Mouse (Mus musculus) heart, embryonic 12.5 days (tissue): Measurements from ENCODE around the gene Ctla4. TPM values are rescaled to one million over a fixed set of nuclear protein-coding genes. Genes with fewer than 3 reads are reported as not detected.

ENCODE experiments used
- ATAC-seq: fragments of 200-750 bp; cut with Nextera tagmentation; 2 replicates; pipeline ENCODE4 v1.8.0; 2017; ENCODE audit warnings: moderate TSS enrichment, moderate library complexity; ENCODE audit not compliant: insufficient number of reproducible peaks, low FRiP score
- H3K27ac ChIP-seq: fragments of 300-500 bp; sonication (generic); 2 replicates; pipeline ENCODE4 v1.5.1; 2016; ENCODE audit warnings: mild to moderate bottlenecking, moderate library complexity; ENCODE audit not compliant: poor library complexity, severe bottlenecking
- H3K27me3 ChIP-seq: fragments of 300-500 bp; sonication (generic); replicated peaks from 2 replicates; pipeline ENCODE4 v1.6.1; 2016; ENCODE audit warnings: mild to moderate bottlenecking, moderate library complexity
- H3K36me3 ChIP-seq: fragments of 300-500 bp; sonication (generic); 2 replicates; pipeline ENCODE4 v1.6.1; 2016; ENCODE audit warnings: mild to moderate bottlenecking, moderate library complexity
- H3K4me1 ChIP-seq: fragments of 300-500 bp; sonication (generic); replicated peaks from 2 replicates; pipeline ENCODE4 v1.6.1; 2016; ENCODE audit warnings: mild to moderate bottlenecking
- H3K4me2 ChIP-seq: fragments of 300-500 bp; sonication (generic); 2 replicates; pipeline ENCODE4 v1.6.1; 2016; ENCODE audit warnings: mild to moderate bottlenecking, moderate library complexity
- H3K4me3 ChIP-seq: fragments of 300-500 bp; sonication (generic); 2 replicates; pipeline ENCODE4 v1.5.1; 2016; ENCODE audit warnings: mild to moderate bottlenecking
- H3K9ac ChIP-seq: fragments of 300-500 bp; sonication (generic); 2 replicates; pipeline ENCODE4 v1.6.1; 2016; ENCODE audit warnings: mild to moderate bottlenecking, moderate library complexity
- H3K9me3 ChIP-seq: fragments of 300-500 bp; sonication (generic); replicated peaks from 2 replicates; pipeline ENCODE4 v1.6.1; 2016; ENCODE audit warnings: mild to moderate bottlenecking, moderate library complexity
- WGBS: fragments of 180-500 bp; shearing (Covaris S2); methylation state at CpG from one replicate; pipeline ENCODE4 v1.1.7; 2016; 5-methylcytosine and 5-hydroxymethylcytosine counted together
- polyA plus RNA-seq: library from polyadenylated mRNA; unstranded; fragments of >200 nt; fragmentation: Nextera tagmentation; extraction: Ambion mirVana; gene quantifications from 2 replicates; pipeline ENCODE4 v1.2.1, GENCODE M21; 2016

Ctla4 gene
- polyA plus RNA-seq, 1 experiment from 2014 or later: not detected

DNA sequence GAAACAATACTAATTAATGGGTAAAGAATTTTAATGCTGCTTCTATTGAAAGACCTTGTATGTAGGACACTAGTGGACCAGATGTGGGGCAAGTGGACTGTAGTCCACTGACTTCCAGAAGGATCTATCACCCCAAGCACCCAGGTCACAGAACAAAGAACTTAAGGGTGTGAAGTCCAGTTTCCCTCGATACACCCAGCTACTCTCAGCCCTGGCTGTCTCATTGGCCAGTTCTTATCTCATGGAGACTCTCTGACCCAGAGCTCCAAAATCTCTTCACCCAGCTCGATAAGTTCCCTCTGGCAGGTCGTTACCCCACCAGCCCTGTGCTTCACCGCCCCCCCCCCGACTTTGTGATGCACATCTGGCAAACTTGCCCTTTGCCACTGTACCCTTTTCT, 20.8 kb upstream of the Ctla4 start:
- Histone ChIP-seq H3K4me2 (no peak overlapping the region), H3K27me3 (no peaks in the 10 kb centered on the region), H3K9ac (no peak overlapping the region), H3K27ac (no peak overlapping the region), H3K9me3 (no peaks in the 10 kb centered on the region), H3K4me3 (no peak overlapping the region), H3K4me1 (peaks cover 10% of the 10 kb centered on the region), H3K36me3 (no peaks in the 10 kb centered on the region)
- ATAC-seq: no peak
- 44% methylated on average over 5 of the region's 5 CpGs for WGBS

DNA sequence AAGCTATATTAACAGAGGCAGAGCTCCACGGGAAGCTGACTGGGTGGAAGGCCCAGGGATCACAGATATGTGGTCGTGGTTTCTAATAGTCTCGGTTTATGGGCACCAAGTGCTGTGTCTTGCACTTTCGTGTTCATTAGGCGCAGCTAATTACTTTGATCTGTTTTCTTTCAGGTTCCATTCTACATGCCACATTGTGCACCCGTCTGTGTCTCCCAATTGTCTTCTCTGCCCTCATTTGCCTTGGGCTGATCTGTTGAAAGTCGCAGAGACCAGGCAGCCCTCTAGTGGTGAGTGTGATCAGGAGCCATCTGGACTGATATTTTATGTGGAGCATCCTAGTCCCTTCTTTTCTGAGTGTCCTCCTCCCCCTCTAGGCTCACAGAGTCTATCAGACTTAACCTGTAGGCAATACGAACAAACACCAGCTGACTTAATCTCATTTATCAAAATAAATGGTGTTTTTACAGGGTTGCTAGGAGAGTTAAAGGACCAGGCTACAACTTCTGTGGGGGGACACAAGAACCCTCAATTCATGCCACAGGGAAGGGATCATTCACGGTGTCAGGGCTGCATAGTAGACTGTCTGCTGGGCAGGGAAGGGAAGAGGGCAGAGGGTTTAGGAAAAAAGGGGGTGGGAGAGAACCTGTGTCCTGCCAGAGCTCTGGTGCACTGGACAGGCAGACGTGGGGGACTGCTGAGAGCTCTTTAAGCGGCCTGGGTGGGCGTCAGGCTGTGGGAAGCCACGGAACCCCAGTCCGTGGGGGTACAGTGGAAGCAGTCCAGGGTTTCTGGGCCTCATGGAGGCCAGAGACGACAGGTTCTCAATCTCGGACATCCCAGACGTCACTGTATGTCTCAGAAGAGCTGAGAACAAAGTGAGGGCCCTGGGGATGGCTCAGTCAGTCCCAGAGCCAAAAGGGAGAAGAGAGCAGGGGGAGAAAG, 18.2 kb upstream of the Ctla4 start:
- H3K9ac ChIP-seq: no peak overlapping the region
- H3K4me2 ChIP-seq: no peak overlapping the region
- no peaks in the 10 kb centered on the region for H3K36me3 ChIP-seq
- no peaks in the 10 kb centered on the region for H3K27me3 ChIP-seq
- no peak overlapping the region for H3K27ac ChIP-seq
- ATAC-seq: no peak
- no peaks in the 10 kb centered on the region for H3K9me3 ChIP-seq
- WGBS: 69% methylated on average over 17 of the region's 17 CpGs
- no peaks in the 10 kb centered on the region for H3K4me1 ChIP-seq
- no peak overlapping the region for H3K4me3 ChIP-seq

DNA sequence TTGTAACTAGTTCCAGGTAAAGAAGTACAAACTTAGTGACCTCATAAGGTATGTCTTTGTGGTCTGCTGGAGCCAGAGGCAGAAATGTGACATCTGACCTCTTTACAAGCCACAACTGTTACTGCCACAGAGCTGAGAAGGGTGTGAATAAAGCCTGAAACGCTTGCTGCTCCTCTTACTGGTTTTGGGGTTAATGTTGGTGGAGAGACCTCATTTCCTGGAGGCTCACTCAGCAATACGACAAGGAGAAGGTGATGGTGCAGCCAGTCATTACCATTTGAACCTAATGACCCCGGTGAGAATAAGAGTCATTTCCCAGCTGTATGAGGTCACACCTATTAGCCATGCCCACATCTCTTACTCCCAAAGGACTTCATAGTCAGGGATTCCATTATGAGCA, 11.5 kb upstream of the Ctla4 start:
- WGBS: 58% methylated on average over 3 of the region's 3 CpGs
- no peak overlapping the region for H3K9ac ChIP-seq
- H3K9me3 ChIP-seq: no peaks in the 10 kb centered on the region
- H3K4me1 ChIP-seq: no peaks in the 10 kb centered on the region
- no peaks in the 10 kb centered on the region for H3K27me3 ChIP-seq
- no peak overlapping the region for H3K27ac ChIP-seq
- H3K36me3 ChIP-seq: no peaks in the 10 kb centered on the region
- no peak for ATAC-seq
- no peak overlapping the region for H3K4me2 ChIP-seq
- H3K4me3 ChIP-seq: no peak overlapping the region

DNA sequence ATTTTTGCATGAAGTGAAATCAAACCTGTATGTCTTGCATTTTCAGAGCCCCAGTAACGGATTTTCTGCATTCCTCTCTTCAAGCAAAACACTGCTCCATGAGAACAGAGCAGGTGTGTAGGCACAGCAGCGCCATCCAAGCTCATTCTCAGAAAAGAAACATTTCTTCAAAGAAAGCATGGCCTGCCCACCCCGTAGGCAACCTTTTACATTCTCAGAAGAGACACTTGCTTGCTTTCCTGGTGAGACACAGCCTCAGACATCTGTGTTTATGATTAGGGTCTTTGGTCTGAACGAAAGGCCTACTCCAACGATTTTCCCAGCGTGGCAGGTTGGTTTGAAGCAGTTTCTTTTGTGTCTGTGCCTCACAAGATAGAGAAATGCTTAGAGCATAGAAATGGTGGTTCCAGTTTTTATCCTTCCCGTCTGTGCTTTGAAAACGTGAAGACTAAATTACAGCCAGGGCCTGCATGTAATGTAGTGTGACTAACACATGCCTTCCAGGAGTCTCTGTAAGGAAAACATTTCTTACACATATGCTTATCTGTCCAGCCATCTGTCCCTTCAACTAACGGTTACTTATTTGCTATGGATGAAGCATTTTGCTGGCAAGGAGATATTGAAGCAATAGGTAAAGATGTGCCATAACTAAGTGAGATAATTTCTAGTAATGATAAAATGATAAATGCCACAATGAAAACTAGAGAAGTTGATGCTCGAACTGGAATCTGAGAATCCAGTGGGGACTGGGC, 6.5 kb upstream of the Ctla4 start:
- Histone ChIP-seq H3K9ac (no peak overlapping the region), H3K4me1 (no peaks in the 10 kb centered on the region), H3K4me2 (no peak overlapping the region), H3K27me3 (no peaks in the 10 kb centered on the region), H3K27ac (no peak overlapping the region), H3K9me3 (no peaks in the 10 kb centered on the region), H3K4me3 (no peak overlapping the region), H3K36me3 (no peaks in the 10 kb centered on the region)
- ATAC-seq: no peak
- 74% methylated on average over 10 of the region's 10 CpGs for WGBS

DNA sequence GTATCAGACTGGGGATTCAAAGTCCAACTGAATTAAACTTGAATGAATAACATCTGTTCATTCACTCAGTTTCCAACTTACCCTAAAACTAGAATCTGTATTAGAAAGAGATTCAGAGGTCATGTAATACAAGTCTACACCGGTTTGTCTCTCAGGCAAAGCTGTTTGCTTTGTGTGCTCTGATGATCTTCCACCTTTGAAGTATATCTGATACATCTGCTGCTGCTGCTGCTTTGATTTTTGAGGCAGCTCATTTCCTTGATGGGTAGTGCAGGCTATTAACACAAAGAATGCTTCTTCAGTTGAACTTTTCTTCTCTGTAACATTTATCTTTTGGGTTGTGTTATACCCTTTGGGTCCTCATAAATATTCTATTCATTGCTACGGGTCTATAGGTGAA, 4.0 kb upstream of the Ctla4 start:
- 71% methylated on average over 2 of the region's 2 CpGs for WGBS
- no peak for ATAC-seq
- H3K27ac ChIP-seq: no peak overlapping the region
- H3K4me1 ChIP-seq: no peaks in the 10 kb centered on the region
- no peak overlapping the region for H3K4me3 ChIP-seq
- H3K4me2 ChIP-seq: no peak overlapping the region
- H3K27me3 ChIP-seq: no peaks in the 10 kb centered on the region
- no peaks in the 10 kb centered on the region for H3K9me3 ChIP-seq
- H3K36me3 ChIP-seq: no peaks in the 10 kb centered on the region
- no peak overlapping the region for H3K9ac ChIP-seq

DNA sequence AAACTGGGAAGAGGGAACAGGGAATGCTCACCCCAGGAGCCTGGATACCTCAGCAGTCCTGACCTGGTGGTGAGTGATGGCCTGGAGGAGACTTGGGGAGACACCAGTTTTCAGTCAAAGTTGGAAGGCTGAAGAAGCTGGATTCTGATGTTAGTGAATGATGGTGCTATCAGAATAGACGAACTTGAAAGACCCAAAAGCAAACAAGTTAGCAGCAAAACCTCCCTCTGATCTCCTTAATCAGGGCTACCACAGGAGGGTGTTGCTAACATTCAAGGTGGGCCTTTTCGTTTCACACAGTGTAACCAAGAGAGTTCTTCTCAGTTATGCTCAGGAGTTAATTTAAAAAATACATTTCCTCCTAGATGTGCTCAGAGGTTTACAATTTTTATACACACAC, 3.5 kb upstream of the Ctla4 start:
- Histone ChIP-seq H3K4me2 (no peak overlapping the region), H3K36me3 (no peaks in the 10 kb centered on the region), H3K9ac (no peak overlapping the region), H3K4me1 (no peaks in the 10 kb centered on the region), H3K4me3 (no peak overlapping the region), H3K27me3 (no peaks in the 10 kb centered on the region), H3K9me3 (no peaks in the 10 kb centered on the region), H3K27ac (no peak overlapping the region)
- ATAC-seq: no peak
- 54% methylated on average over 2 of the region's 2 CpGs for WGBS

DNA sequence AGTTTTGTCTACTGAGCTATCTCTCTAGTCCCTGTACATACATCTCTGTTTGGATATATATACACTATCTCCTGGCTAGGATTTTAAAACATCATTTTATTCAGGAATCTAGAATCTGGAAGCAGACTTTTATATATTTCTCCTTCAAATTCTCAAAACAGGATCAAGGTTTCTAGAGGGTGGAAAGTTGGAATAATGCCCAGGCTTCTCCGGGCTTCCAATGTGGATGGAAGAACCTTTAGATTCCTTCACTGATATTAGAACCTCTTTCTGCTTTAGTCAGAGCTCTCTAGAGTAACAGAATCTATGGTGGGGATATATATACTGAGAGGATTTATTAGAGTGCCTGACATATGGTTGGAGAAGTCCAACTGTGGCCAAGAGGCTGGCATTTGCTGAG, 2.2 kb upstream of the Ctla4 start:
- no peaks in the 10 kb centered on the region for H3K36me3 ChIP-seq
- no peak for ATAC-seq
- H3K27ac ChIP-seq: no peak overlapping the region
- H3K9me3 ChIP-seq: no peaks in the 10 kb centered on the region
- 64% methylated on average over 1 of the region's 1 CpGs for WGBS
- H3K27me3 ChIP-seq: no peaks in the 10 kb centered on the region
- no peak overlapping the region for H3K9ac ChIP-seq
- no peaks in the 10 kb centered on the region for H3K4me1 ChIP-seq
- no peak overlapping the region for H3K4me3 ChIP-seq
- H3K4me2 ChIP-seq: no peak overlapping the region

DNA sequence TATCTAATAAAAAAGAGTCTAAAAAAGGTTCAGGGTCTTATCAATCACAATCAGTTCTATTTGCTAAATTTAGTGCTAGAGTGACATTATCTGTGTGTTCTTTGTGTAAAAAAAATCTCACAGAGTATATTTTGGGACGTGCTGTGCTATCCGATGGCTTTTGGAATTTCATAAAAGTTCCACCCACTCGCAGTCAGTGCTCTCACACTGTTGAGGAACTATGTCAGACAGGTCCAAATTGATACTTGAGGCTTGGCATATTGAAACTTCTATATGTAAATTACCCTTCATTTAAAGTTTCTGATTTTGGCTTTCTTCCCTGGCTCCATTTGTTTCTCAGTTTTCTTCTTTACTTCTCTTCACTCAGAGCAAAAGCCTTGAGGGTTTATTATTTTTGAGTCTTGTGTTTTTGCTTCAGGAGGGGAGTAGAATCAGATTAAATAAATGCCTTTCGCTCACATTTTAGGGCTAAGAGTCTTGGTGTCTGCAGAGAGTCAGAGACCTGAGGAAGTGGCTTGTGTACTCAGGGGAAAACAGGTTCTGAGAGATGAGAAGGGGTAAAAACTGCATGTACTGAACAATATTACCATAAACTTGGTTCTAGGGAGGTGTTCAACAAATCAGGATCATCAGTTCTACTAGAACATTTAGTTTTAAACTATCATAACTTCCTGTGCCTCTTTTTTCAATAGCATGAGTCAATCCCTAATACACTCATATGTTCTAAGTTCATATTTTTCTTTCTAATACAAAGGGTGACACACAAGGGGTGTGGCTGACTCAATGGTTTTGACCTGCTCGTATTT, 11.5 kb downstream of the Ctla4 start:
- Histone ChIP-seq H3K9ac (no peak overlapping the region), H3K9me3 (no peaks in the 10 kb centered on the region), H3K36me3 (no peaks in the 10 kb centered on the region), H3K4me2 (no peak overlapping the region), H3K27me3 (no peaks in the 10 kb centered on the region), H3K4me3 (no peak overlapping the region), H3K27ac (no peak overlapping the region), H3K4me1 (no peaks in the 10 kb centered on the region)
- 73% methylated on average over 5 of the region's 5 CpGs for WGBS
- no peak for ATAC-seq

DNA sequence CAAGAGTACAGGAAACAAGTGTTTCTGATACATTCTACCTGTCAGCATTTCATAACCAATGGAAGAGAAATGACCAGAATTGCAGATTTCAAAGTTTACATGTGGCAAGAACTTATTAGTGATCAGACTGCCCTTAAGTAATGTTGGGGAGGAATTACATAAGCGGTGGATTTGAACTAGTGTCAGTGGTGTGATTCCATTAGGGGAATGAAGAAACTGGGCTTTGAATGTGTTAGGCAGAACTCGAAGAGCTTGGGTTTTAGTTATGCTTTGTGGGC, 12.1 kb downstream of the Ctla4 start:
- Histone ChIP-seq H3K9ac (no peak overlapping the region), H3K36me3 (no peaks in the 10 kb centered on the region), H3K4me2 (no peak overlapping the region), H3K4me3 (no peak overlapping the region), H3K27ac (no peak overlapping the region), H3K4me1 (no peaks in the 10 kb centered on the region), H3K9me3 (no peaks in the 10 kb centered on the region), H3K27me3 (no peaks in the 10 kb centered on the region)
- no peak for ATAC-seq
- 82% methylated on average over 2 of the region's 2 CpGs for WGBS

DNA sequence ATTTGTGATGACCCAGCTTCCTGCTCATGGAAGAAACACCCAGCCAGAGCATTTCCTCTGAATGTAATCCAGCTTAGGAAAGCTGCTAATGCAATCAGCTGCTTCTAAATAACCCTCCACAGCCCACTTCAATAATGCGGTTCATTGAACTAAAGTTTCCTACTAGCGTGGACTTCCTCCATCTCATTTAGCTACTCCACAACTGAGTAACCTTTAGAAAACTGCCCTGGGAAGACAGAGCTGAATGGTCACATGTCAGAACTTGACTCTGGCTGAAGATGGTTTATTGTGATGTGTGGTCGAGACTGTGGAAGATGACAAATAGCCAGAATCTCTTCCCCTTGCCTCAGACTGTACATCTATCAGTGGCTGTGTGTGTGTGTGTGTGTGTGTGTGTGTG, 12.4 kb downstream of the Ctla4 start:
- Histone ChIP-seq H3K4me1 (no peaks in the 10 kb centered on the region), H3K27me3 (no peaks in the 10 kb centered on the region), H3K36me3 (no peaks in the 10 kb centered on the region), H3K4me3 (no peak overlapping the region), H3K4me2 (no peak overlapping the region), H3K9me3 (no peaks in the 10 kb centered on the region), H3K27ac (no peak overlapping the region), H3K9ac (no peak overlapping the region)
- ATAC-seq: no peak
- 81% methylated on average over 3 of the region's 3 CpGs for WGBS

DNA sequence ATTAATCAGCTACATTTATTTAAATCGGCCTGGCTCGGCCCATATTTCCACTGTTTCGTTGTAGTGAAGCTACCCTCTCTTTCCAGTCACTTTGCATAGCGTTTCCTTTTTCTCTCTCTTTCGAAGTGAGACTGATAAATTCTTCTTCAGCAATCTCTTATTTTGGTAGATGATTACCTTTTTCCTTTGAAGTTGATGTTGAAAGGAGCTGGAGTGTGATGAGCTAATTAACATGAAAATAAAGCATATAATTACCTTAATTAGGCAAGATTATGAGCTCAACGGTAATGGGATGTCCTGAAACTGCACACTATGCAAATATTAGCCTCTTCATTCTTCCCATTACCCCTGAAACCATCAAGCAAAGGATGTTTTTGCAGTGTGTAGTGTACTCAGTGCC, 15.7 kb downstream of the Ctla4 start:
- no peak overlapping the region for H3K4me3 ChIP-seq
- H3K27me3 ChIP-seq: no peaks in the 10 kb centered on the region
- no peaks in the 10 kb centered on the region for H3K9me3 ChIP-seq
- no peaks in the 10 kb centered on the region for H3K36me3 ChIP-seq
- H3K27ac ChIP-seq: no peak overlapping the region
- H3K9ac ChIP-seq: no peak overlapping the region
- H3K4me1 ChIP-seq: no peaks in the 10 kb centered on the region
- no peak overlapping the region for H3K4me2 ChIP-seq
- no peak for ATAC-seq
- 84% methylated on average over 6 of the region's 6 CpGs for WGBS
